Mouse (Mus musculus) CH12F3 (cell line): ENCODE data around the gene B020011L13Rik.
"Not testable (repeated sequence)": the region's sequence is repeated elsewhere in the genome, so short reads cannot be mapped to it uniquely, and the experiment has no call there.

Experiments
- in situ Hi-C: fragments of 300-500 bp; cut with MboI; formaldehyde crosslinking; loops from 2 replicates; pipeline ENCODE4 v1.14.3; 2020; ENCODE audit warnings: low sequenced_read_pairs

Gene B020011L13Rik

DNA sequence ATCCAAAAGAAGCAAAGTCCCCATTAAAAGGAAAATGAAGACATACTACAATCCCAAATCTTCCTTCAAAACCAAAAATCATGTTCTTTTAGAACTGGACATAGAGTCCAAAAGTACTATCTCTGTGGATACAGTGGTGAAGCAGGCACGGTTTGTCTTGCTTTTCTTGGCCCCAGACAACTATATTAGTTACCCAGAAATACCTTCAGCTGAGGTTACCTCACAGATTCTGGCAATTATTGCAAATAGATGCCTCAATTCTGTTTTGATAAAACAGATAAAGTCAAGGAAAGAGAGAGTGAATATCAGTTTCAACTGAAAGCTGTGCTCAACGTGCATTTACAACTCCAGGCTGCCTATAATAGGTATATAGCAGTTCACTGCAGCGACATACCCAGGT is at the start of gene B020011L13Rik:
Gene B020011L13Rik, plus strand, starts transcription at position 301 of the 400 bp plus-strand sequence.
- in situ Hi-C loops: not testable (repeated sequence)

DNA sequence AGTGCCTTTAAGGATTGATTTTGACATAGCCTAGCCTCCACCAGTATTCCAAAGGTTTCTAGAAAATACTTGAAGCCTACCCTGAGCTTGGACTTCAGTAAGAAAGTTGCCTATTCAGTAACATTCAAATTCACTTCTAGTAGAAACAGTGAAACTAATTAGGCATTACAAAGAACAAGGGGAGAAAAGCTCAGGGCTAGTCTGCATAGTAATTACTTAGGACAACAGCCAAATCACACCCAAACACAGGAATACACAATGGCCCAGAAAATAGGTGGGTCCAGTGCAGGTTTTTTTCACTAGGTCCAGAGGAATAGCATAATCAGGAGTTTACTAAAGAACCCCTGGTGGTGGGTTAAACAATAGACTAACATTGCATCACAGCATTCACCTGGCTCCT is 35.3 kb downstream of the B020011L13Rik start:
- in situ Hi-C loops: not testable (repeated sequence)

DNA sequence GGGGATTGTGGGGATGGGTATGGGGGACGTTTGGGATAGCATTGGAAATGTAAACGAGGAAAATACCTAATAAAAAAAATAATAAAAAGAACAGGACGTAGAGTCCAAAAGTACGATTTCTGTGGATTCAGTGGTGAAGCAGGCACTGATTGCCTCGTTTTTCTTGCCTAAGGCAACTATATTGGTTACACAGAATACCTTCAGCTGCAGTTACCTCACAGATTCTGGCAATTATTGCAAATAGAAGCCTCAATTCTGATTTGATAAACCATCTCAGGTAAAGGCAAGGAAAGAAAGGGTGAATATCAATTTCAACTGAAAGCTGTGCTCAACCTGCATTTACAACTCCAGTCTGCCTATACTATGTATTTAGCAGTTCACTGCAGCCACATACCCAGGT is 48.8 kb downstream of the B020011L13Rik start, which contains the start of gene Gm28360:
Gene Gm28360, plus strand, starts transcription at position 301 of the 400 bp plus-strand sequence.
- in situ Hi-C loops: not testable (repeated sequence)

DNA sequence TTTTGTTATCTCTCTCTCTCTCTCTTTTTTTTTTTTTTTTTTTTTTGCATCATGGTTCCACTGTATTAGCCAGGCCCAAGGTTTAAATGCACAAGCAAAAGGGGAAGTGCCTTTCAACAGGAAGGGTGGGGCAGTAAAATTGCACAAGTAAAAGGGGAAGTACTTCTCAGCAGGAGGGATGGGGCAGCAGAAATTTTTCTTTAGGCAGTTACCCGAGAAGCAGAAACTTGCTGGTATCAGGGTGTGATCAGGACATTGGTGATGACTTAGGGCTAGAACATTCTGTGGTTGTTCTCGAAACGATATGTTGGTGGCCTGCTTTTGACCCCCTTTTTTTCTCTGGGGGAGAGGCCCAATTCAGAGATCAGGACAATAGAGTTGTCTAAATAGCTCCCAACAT is 70.8 kb downstream of the B020011L13Rik start:
- in situ Hi-C loops: not testable (repeated sequence)
